Mouse (Mus musculus) G1E (cell line): ENCODE data around the gene Gemin2. TPM values are rescaled to one million over a fixed set of nuclear protein-coding genes. Genes with fewer than 3 reads are reported as not detected.

ENCODE experiments used
- ATAC-seq: 2 replicates; pipeline ENCODE4 v1.8.0; 2016; ENCODE audit warnings: mild to moderate bottlenecking; ENCODE audit not compliant: insufficient number of reproducible peaks, poor library complexity, low FRiP score, severe bottlenecking; ENCODE audit errors: extremely low read depth
- DNase-seq: peaks from one replicate; pipeline ENCODE4 v3.0.0; 2012; ENCODE audit warnings: low spot score
- H3K27me3 ChIP-seq: 2 replicates; pipeline ENCODE4 v1.6.1; 2012; ENCODE audit warnings: mild to moderate bottlenecking, low read length, inconsistent platforms; ENCODE audit not compliant: insufficient read depth
- H3K36me3 ChIP-seq: replicated peaks from 2 replicates; pipeline ENCODE3; 2012; ENCODE audit warnings: mild to moderate bottlenecking, inconsistent platforms
- H3K4me1 ChIP-seq: 2 replicates; pipeline ENCODE4 v1.6.1; 2012; ENCODE audit warnings: low read depth, low read length, inconsistent platforms, mixed read lengths; ENCODE audit not compliant: insufficient read depth
- H3K4me3 ChIP-seq: 2 replicates; pipeline ENCODE4 v1.5.1; 2012; ENCODE audit warnings: low read depth, mild to moderate bottlenecking, inconsistent platforms, low read length, moderate library complexity, mixed read lengths
- H3K9me3 ChIP-seq: replicated peaks from 2 replicates; pipeline ENCODE4 v1.6.1; 2012; ENCODE audit warnings: inconsistent platforms
- CTCF ChIP-seq: IDR thresholded peaks from 2 replicates; pipeline ENCODE4 v1.5.1; 2012; ENCODE audit warnings: low read depth, low read length, inconsistent platforms, mixed read lengths
- GATA1 ChIP-seq: IDR thresholded peaks from 2 replicates; pipeline ENCODE4 v1.6.1; 2012; ENCODE audit warnings: borderline replicate concordance, low read length, inconsistent platforms, mixed read lengths
- GATA2 ChIP-seq: IDR thresholded peaks from 2 replicates; pipeline ENCODE4 v1.6.1; 2012; ENCODE audit warnings: low read depth, low read length, inconsistent platforms, borderline replicate concordance
- POLR2AphosphoS5 ChIP-seq: IDR thresholded peaks from 2 replicates; pipeline ENCODE4 v1.6.1; 2012; ENCODE audit warnings: low read depth, low read length, inconsistent platforms; ENCODE audit not compliant: insufficient replicate concordance
- TAL1 ChIP-seq: conservative IDR thresholded peaks from 2 replicates; pipeline ENCODE4 v1.6.1; 2012; ENCODE audit warnings: low read depth, low read length, inconsistent platforms, mixed read lengths
- polyA plus RNA-seq: library from polyadenylated mRNA; stranded (reverse); fragments of >175 nt; gene quantifications from 2 replicates; pipeline ENCODE4 v1.2.3, GENCODE M21; 2012
- total RNA-seq, 2 experiments: library from RNA; stranded (forward) in 1 of 2; stranded (reverse) in 1 of 2; fragments of 200-1000 nt in 1 of 2; fragments of >200 nt in 1 of 2; fragmentation: Nextera tagmentation in 1 of 2; gene quantifications; 2 replicates each; pipeline ENCODE4 v1.2.3; 2014 to 2017

The Gemin2 gene
- total and polyA plus RNA-seq, 3 experiments: 8.0 to 31.2 (median 30.4) TPM

DNA sequence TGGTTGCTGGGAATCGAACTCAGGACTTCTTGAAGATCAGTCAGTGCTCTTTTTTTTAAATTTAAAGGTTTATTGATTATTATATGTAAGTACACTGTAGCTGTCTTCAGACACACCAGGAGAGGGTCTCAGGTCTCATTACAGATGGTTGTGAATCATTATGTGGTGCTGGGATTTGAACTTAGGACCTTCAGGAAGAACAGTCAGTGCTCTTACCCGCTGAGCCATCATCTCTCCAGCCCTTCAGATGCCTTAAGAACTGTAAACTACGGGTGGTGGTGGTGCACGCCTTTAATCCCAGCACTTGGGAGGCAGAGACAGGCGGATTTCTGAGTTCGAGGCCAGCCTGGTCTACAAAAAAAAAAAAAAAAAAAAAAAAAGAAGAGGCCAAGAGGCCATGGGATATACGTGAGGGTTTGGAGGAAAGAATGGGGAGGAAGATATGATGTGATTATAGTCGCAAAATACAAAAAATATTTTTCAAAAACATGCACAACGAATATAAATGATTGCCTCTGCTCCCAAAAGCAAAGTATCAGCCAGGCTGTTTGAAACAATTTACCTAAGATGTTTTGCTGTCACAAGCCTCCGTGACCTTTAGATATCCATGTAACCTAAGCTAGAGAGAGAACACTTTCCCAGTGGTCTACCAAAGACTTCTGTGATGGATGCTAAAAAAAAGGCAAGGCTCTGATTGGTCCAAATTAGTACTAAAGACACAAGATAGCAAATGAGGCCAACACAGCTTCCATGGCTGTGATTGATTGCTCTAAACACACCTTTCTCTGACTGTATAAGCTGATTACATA, 26.2 kb downstream of the Gemin2 start:
- H3K4me3 ChIP-seq: peak overlapping the region; percentile 64; the same call in 1 of the 2 replicates
- TF ChIP-seq POLR2AphosphoS5 (no peak), GATA2 (no peak), GATA1 (no peak), TAL1 (no peak)
- no peaks in the 10 kb centered on the region for H3K9me3 ChIP-seq
- H3K27me3 ChIP-seq: no peaks in the 10 kb centered on the region
- H3K36me3 ChIP-seq: peaks cover 21% of the 10 kb centered on the region
- no peak for ATAC-seq
- DNase-seq: no peak
- H3K4me1 ChIP-seq: peaks cover 25% of the 10 kb centered on the region

DNA sequence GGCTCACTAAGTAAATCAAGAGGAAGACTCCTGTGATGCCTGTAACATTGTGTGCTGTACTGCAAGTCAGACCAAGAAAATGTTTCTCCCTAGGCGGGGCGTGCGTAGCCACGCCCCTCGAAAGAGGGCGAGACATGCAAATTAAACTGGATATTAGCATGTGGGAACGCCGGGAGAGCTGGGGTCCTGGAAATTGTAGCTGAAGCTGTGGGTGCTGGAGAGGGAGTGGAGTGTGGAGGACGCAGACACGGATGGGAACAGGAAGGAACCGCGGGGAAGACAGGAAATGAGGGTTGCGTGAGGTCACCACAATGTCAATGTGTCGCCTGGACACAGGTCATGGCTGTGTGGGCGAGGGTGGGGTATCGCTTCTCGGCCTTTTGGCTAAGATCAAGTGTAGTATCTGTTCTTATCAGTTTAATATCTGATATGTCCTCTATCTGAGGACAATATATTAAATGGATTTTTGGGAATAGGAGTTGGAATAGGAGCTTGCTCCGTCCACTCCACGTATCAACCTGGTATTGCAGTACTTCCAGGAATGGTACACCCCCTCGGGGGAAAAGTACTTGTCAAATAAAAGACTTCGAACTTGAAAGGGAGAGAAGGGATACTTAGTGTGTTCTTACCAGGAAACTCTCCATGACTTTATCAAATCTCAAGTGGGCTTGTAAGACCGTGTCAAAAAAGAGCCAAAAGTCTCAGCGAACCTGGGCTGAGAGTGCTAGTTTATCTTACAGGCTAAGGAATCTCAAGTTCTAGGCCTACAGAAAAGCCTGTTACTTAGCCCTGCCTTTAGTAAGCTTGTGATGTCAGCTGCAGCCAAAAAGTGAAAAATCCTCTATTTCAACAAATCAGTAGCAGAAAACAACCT, 27.0 kb downstream of the Gemin2 start:
- Histone ChIP-seq H3K4me3 (peak overlapping the region; percentile 64; the same call in 1 of the 2 replicates), H3K36me3 (peaks cover 29% of the 10 kb centered on the region), H3K9me3 (no peaks in the 10 kb centered on the region), H3K27me3 (no peaks in the 10 kb centered on the region), H3K4me1 (peaks cover 30% of the 10 kb centered on the region)
- DNase-seq (peak; percentile 88), ATAC-seq (peak; percentile 78)
- TF ChIP-seq POLR2AphosphoS5: peak; percentile 99
- TF ChIP-seq TAL1: no peak
- TF ChIP-seq GATA2: no peak
- TF ChIP-seq GATA1: no peak
- TF ChIP-seq CTCF: no peak

DNA sequence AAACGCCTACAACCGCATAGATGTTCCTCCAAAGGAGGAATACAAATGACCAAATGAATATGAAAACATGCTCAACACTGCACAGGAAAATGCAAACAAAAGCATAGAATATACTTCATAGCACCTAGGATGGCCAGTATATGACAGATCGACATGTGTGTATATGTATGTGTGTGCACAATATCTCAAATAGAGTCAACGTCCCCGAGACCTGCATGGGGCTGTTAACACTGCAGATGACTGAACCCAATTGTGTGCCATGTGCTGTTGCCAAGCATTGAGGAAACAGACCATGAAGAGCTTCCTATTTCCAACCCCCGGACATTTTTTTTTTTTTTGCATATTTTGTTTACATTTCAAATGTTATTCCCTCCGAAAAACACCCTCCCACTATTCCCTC, 27.7 kb downstream of the Gemin2 start:
- no peak for DNase-seq
- TF ChIP-seq CTCF (no peak), GATA2 (no peak), GATA1 (no peak), POLR2AphosphoS5 (peak; percentile 98)
- no peaks in the 10 kb centered on the region for H3K9me3 ChIP-seq

GRCm38 (mm10) chr12:59052470-59052869, 39.3 kb downstream of the Gemin2 start:
- DNase-seq: no peak
- peaks cover 89% of the 10 kb centered on the region for H3K36me3 ChIP-seq
- H3K9me3 ChIP-seq: no peaks in the 10 kb centered on the region
- no peaks in the 10 kb centered on the region for H3K27me3 ChIP-seq
- no peak for ATAC-seq
- no peak overlapping the region for H3K4me3 ChIP-seq
- TF ChIP-seq GATA1: no peak
- peaks cover 52% of the 10 kb centered on the region for H3K4me1 ChIP-seq

More for the DNA sequence above, 27.7 kb downstream of the Gemin2 start:
- Histone ChIP-seq H3K4me3 (no peak overlapping the region), H3K36me3 (peaks cover 36% of the 10 kb centered on the region), H3K27me3 (no peaks in the 10 kb centered on the region), H3K4me1 (peaks cover 32% of the 10 kb centered on the region)
- ATAC-seq: peak; percentile 63

GRCm38 (mm10) chr12:59053166-59053565, 40.0 kb downstream of the Gemin2 start:
- ATAC-seq (peak; percentile 69), DNase-seq (no peak)
- peaks cover 56% of the 10 kb centered on the region for H3K4me1 ChIP-seq
- no peak overlapping the region for H3K4me3 ChIP-seq
- peaks cover 88% of the 10 kb centered on the region for H3K36me3 ChIP-seq
- no peaks in the 10 kb centered on the region for H3K9me3 ChIP-seq
- H3K27me3 ChIP-seq: no peaks in the 10 kb centered on the region
- 0 out of 2 replicates have a peak, but pooled peaks have one; percentile 23 for TF ChIP-seq TAL1
- no peak for TF ChIP-seq GATA2

GRCm38 (mm10) chr12:59053976-59054375, 40.8 kb downstream of the Gemin2 start:
- Histone ChIP-seq H3K4me3 (peak overlapping the region; percentile 1; the same call in 1 of the 2 replicates), H3K4me1 (peaks cover 60% of the 10 kb centered on the region), H3K9me3 (no peaks in the 10 kb centered on the region), H3K36me3 (peaks cover 88% of the 10 kb centered on the region), H3K27me3 (no peaks in the 10 kb centered on the region)
- DNase-seq (no peak), ATAC-seq (no peak)
- no peak for TF ChIP-seq GATA1
- TF ChIP-seq POLR2AphosphoS5: no peak
- TF ChIP-seq CTCF: no peak
- TF ChIP-seq TAL1: no peak
